Mouse (Mus musculus): ENCODE data around the gene Pkd2. TPM values are rescaled to one million over a fixed set of nuclear protein-coding genes. Genes with fewer than 3 reads are reported as not detected.

Gene Pkd2
- total and polyA plus RNA-seq, 3 experiments = not detected

DNA sequence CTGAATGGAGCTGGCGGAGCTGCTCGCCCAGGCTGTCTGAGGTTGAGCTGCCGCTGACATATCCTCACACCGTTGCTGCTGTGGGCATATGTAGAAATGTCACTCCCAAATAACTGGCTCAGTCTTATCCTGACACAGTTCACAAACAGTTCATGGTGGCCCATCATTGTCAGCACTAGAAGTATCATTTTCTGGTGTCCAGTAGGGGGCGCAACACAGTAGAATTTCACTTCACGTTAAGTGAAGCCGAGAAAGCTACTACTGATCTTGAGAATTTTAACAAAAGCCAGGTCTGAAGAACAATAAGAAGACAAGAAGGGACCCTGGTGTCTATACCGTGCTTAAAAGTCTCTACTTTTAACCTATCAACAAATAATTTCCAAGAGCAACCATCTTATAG lies 13.1 kb downstream of the Pkd2 start:
- Histone ChIP-seq H3K9ac (ENCODE audit: control insufficient read depth, low read depth, low read length, poor library complexity, severe bottlenecking) (no peak overlapping the region), H3K27ac (ENCODE audit: control insufficient read depth, low read depth, low read length) (no peak overlapping the region), H3K36me3 (ENCODE audit: control insufficient read depth in 1 of 2, insufficient read depth in 2 of 2, low read length in 2 of 2) (no peaks in the 10 kb centered on the region), H3K27me3 (ENCODE audit: control insufficient read depth in 1 of 2, insufficient read depth in 2 of 2, low read length in 2 of 2) (no peaks in the 10 kb centered on the region), H3K79me2 (ENCODE audit: control insufficient read depth, insufficient read depth, low read length, poor library complexity) (no peaks in the 10 kb centered on the region), H3K4me1 (ENCODE audit: control insufficient read depth in 1 of 2, insufficient read depth in 2 of 2, low read length in 2 of 2) (no peaks in the 10 kb centered on the region), H3K9me3 (replicated peaks; ENCODE audit: insufficient read depth, low read length) (no peaks in the 10 kb centered on the region), H3K4me3 (ENCODE audit: control insufficient read depth in 1 of 2, insufficient read depth in 1 of 2, low read depth in 2 of 2, low read length in 2 of 2) (no peak overlapping the region)
- TF ChIP-seq BHLHE40 (IDR thresholded peaks at IDR 0.05; ENCODE audit: borderline replicate concordance, low read depth, low read length) (no peak), CHD2 (IDR thresholded peaks at IDR 0.05; ENCODE audit: low read length) (no peak), KAT2A (conservative IDR thresholded peaks at IDR 0.05; ENCODE audit: low read depth, low read length) (no peak), POLR2A (IDR thresholded peaks at IDR 0.05; ENCODE audit: control insufficient read depth in 1 of 2, insufficient read depth in 1 of 2, low read depth in 1 of 2, low read length in 2 of 2, poor library complexity in 1 of 2) (no peak), CTCF (IDR thresholded peaks at IDR 0.05 in 2 of 3, conservative IDR thresholded peaks at IDR 0.05 in 1 of 3; ENCODE audit: control insufficient read depth in 1 of 3, insufficient read depth in 1 of 3, low read depth in 2 of 3, low read length in 3 of 3, poor library complexity in 1 of 3, severe bottlenecking in 1 of 3) (no peak), NRF1 (IDR thresholded peaks at IDR 0.05; ENCODE audit: insufficient read depth, low read depth, low read length, poor library complexity, severe bottlenecking) (no peak), TBP (IDR thresholded peaks at IDR 0.05; ENCODE audit: low read depth, low read length) (no peak), ETS1 (IDR thresholded peaks at IDR 0.05; ENCODE audit: low read depth, low read length) (no peak), E2F4 (IDR thresholded peaks at IDR 0.05; ENCODE audit: borderline replicate concordance, low read depth, low read length) (no peak), UBTF (IDR thresholded peaks at IDR 0.05; ENCODE audit: borderline replicate concordance, insufficient read depth, low read depth, low read length) (no peak)
- peak; percentile 7 for DNase-seq (ENCODE audit: low read depth, low spot score)

DNA sequence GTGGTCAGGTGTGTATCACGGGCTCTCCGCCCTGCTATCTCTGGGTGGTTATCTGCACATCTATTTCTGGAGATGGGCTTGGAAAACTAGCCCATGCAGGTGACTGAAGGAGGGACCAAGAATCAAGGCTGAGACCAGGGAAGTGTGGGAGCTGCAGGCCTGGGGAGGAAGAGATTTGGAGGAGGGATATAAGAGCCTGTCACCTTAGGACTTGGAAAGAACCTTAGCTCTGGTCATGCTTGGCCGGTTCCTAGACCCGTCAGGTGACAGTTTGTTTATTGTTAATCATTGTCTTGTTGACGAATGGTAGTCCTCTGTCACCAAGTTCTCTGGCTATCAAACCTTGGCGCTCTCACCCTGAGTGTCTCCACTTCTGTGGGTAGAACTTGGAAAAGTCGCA lies 21.1 kb downstream of the Pkd2 start:
- no peak overlapping the region for H3K27ac ChIP-seq (ENCODE audit: control insufficient read depth, low read depth, low read length)
- H3K9ac ChIP-seq (ENCODE audit: control insufficient read depth, low read depth, low read length, poor library complexity, severe bottlenecking) = no peak overlapping the region
- H3K4me1 ChIP-seq (ENCODE audit: control insufficient read depth in 1 of 2, insufficient read depth in 2 of 2, low read length in 2 of 2) = no peaks in the 10 kb centered on the region
- H3K79me2 ChIP-seq (ENCODE audit: control insufficient read depth, insufficient read depth, low read length, poor library complexity) = no peaks in the 10 kb centered on the region
- H3K27me3 ChIP-seq (ENCODE audit: control insufficient read depth in 1 of 2, insufficient read depth in 2 of 2, low read length in 2 of 2) = no peaks in the 10 kb centered on the region
- no peak overlapping the region for H3K4me3 ChIP-seq (ENCODE audit: control insufficient read depth in 1 of 2, insufficient read depth in 1 of 2, low read depth in 2 of 2, low read length in 2 of 2)
- TF ChIP-seq KAT2A (conservative IDR thresholded peaks at IDR 0.05; ENCODE audit: low read depth, low read length) (no peak), ELF1 (IDR thresholded peaks at IDR 0.05; ENCODE audit: low read depth, low read length) (no peak), MAFK (IDR thresholded peaks at IDR 0.05; ENCODE audit: borderline replicate concordance, low read depth, low read length) (no peak), ZNF384 (IDR thresholded peaks at IDR 0.05; ENCODE audit: low read depth, low read length) (no peak), POLR2A (IDR thresholded peaks at IDR 0.05; ENCODE audit: control insufficient read depth in 1 of 2, insufficient read depth in 1 of 2, low read depth in 1 of 2, low read length in 2 of 2, poor library complexity in 1 of 2) (no peak), ZC3H11A (IDR thresholded peaks at IDR 0.05; ENCODE audit: low read depth, low read length) (no peak), POLR2AphosphoS5 (IDR thresholded peaks at IDR 0.05; ENCODE audit: borderline replicate concordance, low read depth, low read length) (no peak)
- DNase-seq (ENCODE audit: low read depth, low spot score) = no peak
- H3K36me3 ChIP-seq (ENCODE audit: control insufficient read depth in 1 of 2, insufficient read depth in 2 of 2, low read length in 2 of 2) = no peaks in the 10 kb centered on the region
- H3K9me3 ChIP-seq (replicated peaks; ENCODE audit: insufficient read depth, low read length) = no peaks in the 10 kb centered on the region
